Mouse (Mus musculus) embryonic facial prominence, embryonic 15.5 days (tissue): Measurements from ENCODE around the gene Cmc2. TPM values are rescaled to one million over a fixed set of nuclear protein-coding genes. Genes with fewer than 3 reads are reported as not detected.

Experiments
- ATAC-seq: fragments of 200-750 bp; cut with Nextera tagmentation; 2 replicates; pipeline ENCODE4 v1.8.0; 2017; ENCODE audit warnings: low read depth, moderate TSS enrichment; ENCODE audit not compliant: insufficient number of reproducible peaks, low FRiP score, low TSS enrichment
- H3K27ac ChIP-seq: fragments of 300-500 bp; sonication (generic); replicated peaks from 2 replicates; pipeline ENCODE4 v1.5.1; 2015; ENCODE audit warnings: mild to moderate bottlenecking, inconsistent platforms
- H3K27me3 ChIP-seq: fragments of 300-500 bp; sonication (generic); 2 replicates; pipeline ENCODE4 v1.6.1; 2015; ENCODE audit warnings: inconsistent platforms
- H3K36me3 ChIP-seq: fragments of 300-500 bp; sonication (generic); 2 replicates; pipeline ENCODE4 v1.6.1; 2015; ENCODE audit warnings: mild to moderate bottlenecking, inconsistent platforms
- H3K4me1 ChIP-seq: fragments of 300-500 bp; sonication (generic); 2 replicates; pipeline ENCODE4 v1.6.1; 2015; ENCODE audit warnings: inconsistent platforms
- H3K4me2 ChIP-seq: fragments of 300-500 bp; sonication (generic); replicated peaks from 2 replicates; pipeline ENCODE4 v1.6.1; 2015; ENCODE audit warnings: mild to moderate bottlenecking, inconsistent platforms
- H3K4me3 ChIP-seq: fragments of 300-500 bp; sonication (generic); replicated peaks from 2 replicates; pipeline ENCODE4 v1.5.1; 2015; ENCODE audit warnings: mild to moderate bottlenecking, inconsistent platforms
- H3K9ac ChIP-seq: fragments of 300-500 bp; sonication (generic); 2 replicates; pipeline ENCODE4 v1.6.1; 2015; ENCODE audit warnings: inconsistent platforms
- H3K9me3 ChIP-seq: fragments of 300-500 bp; sonication (generic); replicated peaks from 2 replicates; pipeline ENCODE4 v1.6.1; 2016; ENCODE audit warnings: inconsistent platforms
- WGBS: fragments of 180-500 bp; shearing (Covaris S2); methylation state at CpG from one replicate; pipeline ENCODE4 v1.1.7; 2015; 5-methylcytosine and 5-hydroxymethylcytosine counted together
- polyA plus RNA-seq: library from polyadenylated mRNA; unstranded; fragments of >200 nt; fragmentation: Nextera tagmentation; extraction: Ambion mirVana; gene quantifications from 2 replicates; pipeline ENCODE4 v1.2.1, GENCODE M21; 2015

The Cmc2 gene
- polyA plus RNA-seq, result 66.8 and 73.5 TPM in 2 replicates

DNA sequence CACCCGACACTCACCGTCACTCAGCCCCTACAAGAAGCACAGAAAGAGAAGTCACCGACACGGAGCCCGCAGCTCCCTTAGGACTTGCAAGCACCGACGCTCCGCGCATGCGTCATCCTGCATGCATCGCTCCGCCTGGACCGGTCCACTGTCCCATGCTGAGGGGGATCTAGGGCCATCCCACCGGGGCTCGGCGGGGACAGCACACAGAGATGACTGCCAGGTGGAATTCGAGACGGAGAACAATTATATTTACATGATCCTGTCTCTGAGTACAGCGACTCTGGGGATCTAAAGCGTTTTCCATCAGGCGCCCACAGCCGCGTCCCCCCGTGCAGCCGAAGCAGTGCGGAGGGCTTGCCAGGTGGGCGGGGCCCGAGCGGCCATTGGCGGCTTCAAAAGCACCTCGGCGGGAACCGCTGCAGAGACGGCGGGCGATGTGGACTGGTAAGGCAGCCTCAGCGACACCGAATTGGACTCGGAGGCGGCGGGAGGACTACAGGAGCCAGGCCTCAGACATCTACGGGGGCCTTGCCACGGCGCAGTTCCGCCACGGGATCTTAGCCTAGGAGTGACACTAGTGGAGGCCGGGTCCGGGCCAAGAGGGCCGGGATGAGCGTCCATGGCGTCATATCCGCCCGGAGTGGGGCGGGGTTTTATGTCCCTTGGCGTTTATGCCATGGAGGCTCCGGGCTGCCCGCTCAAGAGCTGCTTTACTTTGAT, at the start of gene Cmc2, which contains the start of gene Cenpn:
Gene Cmc2, minus strand, starts transcription at position 119 of the 723 bp plus-strand sequence.
Gene Cenpn, plus strand, starts transcription at position 394 of the 723 bp plus-strand sequence.
- Histone ChIP-seq H3K4me1 (peaks cover 17% of the 10 kb centered on the region), H3K27me3 (no peaks in the 10 kb centered on the region), H3K4me3 (peak within 1 kb of the TSS; percentile 91), H3K4me2 (peak within 1 kb of the TSS; percentile 67), H3K27ac (peak within 1 kb of the TSS; percentile 90), H3K9ac (peak within 1 kb of the TSS; percentile 80), H3K9me3 (no peaks in the 10 kb centered on the region), H3K36me3 (peaks cover 8% of the 10 kb centered on the region; the same call in 1 of the 2 replicates)
- ATAC-seq, result peak; percentile 93
- 0% methylated on average over 57 of the region's 57 CpGs for WGBS

DNA sequence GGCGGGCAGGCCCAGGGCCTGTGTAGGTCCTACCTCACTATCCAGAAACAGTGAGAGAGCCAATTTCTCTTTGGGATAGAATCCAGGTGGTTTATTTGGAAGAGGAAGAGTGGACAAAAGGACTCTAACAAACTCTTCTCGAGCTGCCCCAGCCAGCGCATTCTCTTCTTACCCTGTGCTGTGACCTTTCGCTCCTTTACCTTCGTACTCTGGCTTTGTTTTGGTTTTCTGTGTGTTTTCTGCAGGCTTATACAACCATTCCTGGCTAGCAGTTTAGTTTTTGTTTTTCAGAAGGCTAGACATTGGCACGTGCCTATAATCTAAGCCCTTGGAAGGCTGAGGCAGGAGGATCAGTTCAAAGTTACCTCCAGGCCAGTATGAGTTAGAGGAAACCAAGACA, 48.3 kb upstream of the Cmc2 start:
- Histone ChIP-seq H3K9ac (no peak overlapping the region), H3K27me3 (no peaks in the 10 kb centered on the region), H3K36me3 (no peaks in the 10 kb centered on the region), H3K27ac (no peak overlapping the region), H3K4me1 (no peaks in the 10 kb centered on the region), H3K4me2 (no peak overlapping the region), H3K9me3 (no peaks in the 10 kb centered on the region), H3K4me3 (no peak overlapping the region)
- WGBS, result 81% methylated on average over 6 of the region's 6 CpGs
- ATAC-seq, result no peak

DNA sequence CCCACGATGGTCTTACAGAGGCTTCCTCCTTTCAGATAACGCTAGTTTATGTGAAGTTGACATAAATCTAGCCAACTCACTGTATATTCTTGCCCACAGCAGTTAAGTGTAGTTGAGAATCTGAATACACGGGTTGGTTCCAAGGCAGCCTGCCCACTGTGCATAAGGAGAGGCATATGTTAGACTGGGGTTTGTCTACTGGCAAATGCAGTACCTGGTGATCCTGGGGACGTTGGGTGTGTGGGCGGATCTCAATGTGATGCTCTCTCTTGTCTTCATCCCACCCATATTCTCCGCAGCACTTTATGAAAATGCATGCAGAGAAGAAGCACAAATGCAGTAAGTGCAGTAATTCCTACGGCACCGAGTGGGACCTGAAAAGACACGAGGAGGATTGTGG, 33.2 kb upstream of the Cmc2 start:
- WGBS, result 92% methylated on average over 9 of the region's 9 CpGs

DNA sequence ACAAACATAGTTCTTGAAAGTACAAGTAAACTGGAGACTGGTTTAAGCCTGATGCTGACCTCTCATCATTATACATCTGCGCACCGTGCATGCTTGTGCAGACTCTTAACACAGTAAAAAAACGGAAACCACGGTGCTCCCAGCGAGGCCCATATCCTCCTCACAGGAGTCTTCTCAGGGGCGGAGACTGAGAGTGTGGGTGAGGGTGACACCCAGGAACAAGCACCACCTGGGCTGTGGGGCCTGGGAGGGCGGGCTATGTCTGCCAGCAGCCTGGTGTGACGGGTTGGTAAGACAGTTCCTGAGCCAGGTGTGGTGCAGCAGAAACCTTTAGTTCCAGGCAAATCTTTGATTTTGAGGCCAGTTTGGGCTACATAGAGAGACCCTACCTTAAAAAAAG, 31.2 kb upstream of the Cmc2 start:
- WGBS, result 85% methylated on average over 8 of the region's 8 CpGs
- Histone ChIP-seq H3K36me3 (peaks cover 46% of the 10 kb centered on the region), H3K4me3 (no peak overlapping the region), H3K4me1 (peaks cover 5% of the 10 kb centered on the region; the same call in 1 of the 2 replicates), H3K27ac (no peak overlapping the region), H3K9ac (no peak overlapping the region), H3K9me3 (no peaks in the 10 kb centered on the region), H3K4me2 (no peak overlapping the region), H3K27me3 (no peaks in the 10 kb centered on the region)
- ATAC-seq, result no peak

More for the DNA sequence above, 33.2 kb upstream of the Cmc2 start:
- peaks cover 59% of the 10 kb centered on the region for H3K36me3 ChIP-seq
- no peak overlapping the region for H3K9ac ChIP-seq
- no peaks in the 10 kb centered on the region for H3K9me3 ChIP-seq
- H3K27me3 ChIP-seq, result no peaks in the 10 kb centered on the region
- no peak overlapping the region for H3K27ac ChIP-seq
- H3K4me1 ChIP-seq, result peaks cover 5% of the 10 kb centered on the region; the same call in 1 of the 2 replicates
- no peak overlapping the region for H3K4me2 ChIP-seq
- no peak overlapping the region for H3K4me3 ChIP-seq
- ATAC-seq, result no peak

DNA sequence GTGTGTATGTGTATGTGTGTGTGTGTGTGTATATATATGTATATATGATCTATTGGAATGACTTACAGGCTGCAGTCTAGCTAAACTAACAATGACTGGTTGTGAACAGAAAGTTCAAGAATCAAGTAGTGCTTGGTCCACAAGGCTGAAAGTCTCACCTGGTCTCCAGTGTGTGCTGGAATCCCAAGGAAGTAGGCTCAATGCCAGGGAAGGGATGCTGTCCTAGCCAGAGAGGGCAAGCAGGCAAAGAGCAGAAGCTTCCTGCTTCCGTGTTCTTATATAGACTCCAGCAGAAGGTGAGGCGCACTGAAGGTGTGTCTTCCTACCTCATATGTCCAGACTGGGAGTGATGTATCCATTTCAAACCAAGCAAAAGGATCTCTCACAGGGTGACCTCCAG, 30.5 kb upstream of the Cmc2 start:
- peaks cover 40% of the 10 kb centered on the region for H3K36me3 ChIP-seq
- no peak overlapping the region for H3K4me3 ChIP-seq
- H3K4me1 ChIP-seq, result peaks cover 5% of the 10 kb centered on the region; the same call in 1 of the 2 replicates
- no peak overlapping the region for H3K27ac ChIP-seq
- H3K9me3 ChIP-seq, result no peaks in the 10 kb centered on the region
- WGBS, result 90% methylated on average over 2 of the region's 2 CpGs
- no peak overlapping the region for H3K4me2 ChIP-seq
- no peaks in the 10 kb centered on the region for H3K27me3 ChIP-seq
- no peak overlapping the region for H3K9ac ChIP-seq
- ATAC-seq, result no peak

DNA sequence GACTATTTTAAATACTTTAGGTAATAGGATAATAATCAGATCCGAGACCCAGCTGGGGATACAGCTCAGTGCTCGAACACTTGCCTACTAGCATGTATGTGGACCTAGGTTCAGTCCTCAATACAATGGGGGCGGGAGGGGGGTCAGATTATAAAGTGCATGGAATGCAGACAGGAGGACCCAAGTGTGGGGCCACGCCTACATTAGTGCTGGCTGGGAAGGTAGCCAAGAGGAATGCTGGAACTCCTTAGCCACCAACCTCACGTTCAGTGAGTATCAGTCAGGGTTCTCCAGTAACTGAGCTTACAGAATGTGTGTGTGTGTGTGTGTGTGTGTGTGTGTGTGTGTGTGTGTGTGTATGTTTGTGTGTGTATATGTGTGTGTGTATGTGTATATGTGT, 30.1 kb upstream of the Cmc2 start:
- H3K36me3 ChIP-seq, result peaks cover 35% of the 10 kb centered on the region
- peaks cover 5% of the 10 kb centered on the region; the same call in 1 of the 2 replicates for H3K4me1 ChIP-seq
- 44% methylated on average over 5 of the region's 5 CpGs for WGBS
- no peak overlapping the region for H3K4me3 ChIP-seq
- no peak for ATAC-seq
- H3K27me3 ChIP-seq, result no peaks in the 10 kb centered on the region
- H3K9me3 ChIP-seq, result no peaks in the 10 kb centered on the region
- no peak overlapping the region for H3K4me2 ChIP-seq
- H3K27ac ChIP-seq, result no peak overlapping the region
- no peak overlapping the region for H3K9ac ChIP-seq

DNA sequence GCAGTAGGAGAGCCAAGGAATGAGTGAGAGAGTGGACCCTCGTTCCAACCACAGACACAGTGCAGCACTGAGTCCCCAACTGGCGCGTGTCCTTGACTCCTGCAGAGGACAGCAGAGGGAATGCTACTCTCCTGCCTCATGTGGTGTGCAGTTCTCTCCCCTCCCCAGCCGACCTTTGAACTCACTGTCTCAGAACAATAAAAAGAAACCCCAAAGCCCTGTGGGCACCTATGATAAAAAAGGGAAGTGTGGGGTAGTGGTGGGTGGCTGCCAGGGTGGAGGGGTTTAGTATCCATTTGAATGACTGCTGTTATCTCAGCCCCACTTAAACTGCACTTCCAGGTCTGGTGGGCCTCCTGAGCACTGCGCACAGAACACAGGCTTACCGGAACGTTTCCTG, 26.3 kb upstream of the Cmc2 start:
- ATAC-seq, result no peak
- Histone ChIP-seq H3K9ac (no peak overlapping the region), H3K9me3 (no peaks in the 10 kb centered on the region), H3K4me1 (peaks cover 18% of the 10 kb centered on the region), H3K27me3 (no peaks in the 10 kb centered on the region), H3K4me2 (no peak overlapping the region), H3K36me3 (no peaks in the 10 kb centered on the region), H3K27ac (no peak overlapping the region), H3K4me3 (no peak overlapping the region)
- WGBS, result 85% methylated on average over 7 of the region's 7 CpGs

DNA sequence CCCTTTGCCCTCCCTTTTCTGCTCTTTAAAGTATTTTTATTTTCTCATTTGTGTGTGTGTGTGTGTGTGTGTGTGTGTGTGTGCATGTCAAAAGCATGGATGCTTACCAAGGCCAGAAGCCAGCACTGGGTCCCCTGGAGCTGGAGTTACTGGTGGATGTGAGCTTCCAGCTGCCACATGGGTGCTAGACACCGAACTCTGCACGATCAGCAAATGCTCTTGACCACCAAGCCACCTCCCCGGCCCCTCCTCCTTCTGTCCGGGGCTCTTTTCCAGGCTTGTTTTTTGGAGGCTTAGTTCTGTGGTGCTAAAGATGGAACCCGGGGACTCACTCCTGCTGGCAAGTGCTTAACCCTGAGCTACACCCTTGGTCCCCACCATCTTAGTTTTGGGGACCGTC, 25.6 kb upstream of the Cmc2 start:
- Histone ChIP-seq H3K36me3 (no peaks in the 10 kb centered on the region), H3K9ac (no peak overlapping the region), H3K4me3 (no peak overlapping the region), H3K4me1 (peaks cover 18% of the 10 kb centered on the region), H3K27me3 (no peaks in the 10 kb centered on the region), H3K4me2 (no peak overlapping the region), H3K27ac (no peak overlapping the region), H3K9me3 (no peaks in the 10 kb centered on the region)
- WGBS, result 87% methylated on average over 6 of the region's 6 CpGs
- ATAC-seq, result no peak

DNA sequence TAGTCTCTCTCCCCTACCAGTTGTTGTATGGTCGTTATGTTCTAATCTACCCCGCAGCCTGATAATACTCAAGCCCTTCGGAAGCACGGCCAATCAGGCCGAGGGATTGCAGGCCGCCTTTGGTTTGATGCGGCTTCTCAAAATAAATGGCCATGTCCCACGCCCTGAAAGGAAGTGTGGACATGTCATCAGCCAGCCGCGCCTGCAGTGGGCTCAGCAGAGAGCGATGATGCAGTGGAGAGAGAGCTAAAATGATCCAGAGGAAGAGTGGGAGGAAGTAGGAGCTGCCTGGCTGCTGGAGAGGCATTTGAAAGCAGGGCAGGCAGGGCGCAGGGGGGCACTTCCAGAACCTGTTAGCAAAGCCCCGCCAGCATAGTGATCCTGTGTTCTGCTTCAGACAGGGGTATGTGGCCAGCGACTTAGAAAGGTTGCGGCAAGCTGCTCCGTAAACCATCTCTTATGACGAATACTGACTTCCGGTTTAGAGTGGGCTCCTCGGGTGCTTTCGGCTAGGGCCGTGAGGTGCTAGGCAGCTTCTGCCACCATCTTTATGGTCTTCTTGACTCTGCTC, 25.1 kb upstream of the Cmc2 start:
- Histone ChIP-seq H3K9me3 (no peaks in the 10 kb centered on the region), H3K27ac (no peak overlapping the region), H3K27me3 (no peaks in the 10 kb centered on the region), H3K4me2 (no peak overlapping the region), H3K9ac (no peak overlapping the region), H3K36me3 (no peaks in the 10 kb centered on the region), H3K4me3 (no peak overlapping the region), H3K4me1 (peaks cover 17% of the 10 kb centered on the region)
- no peak for ATAC-seq
- WGBS, result 79% methylated on average over 21 of the region's 21 CpGs

DNA sequence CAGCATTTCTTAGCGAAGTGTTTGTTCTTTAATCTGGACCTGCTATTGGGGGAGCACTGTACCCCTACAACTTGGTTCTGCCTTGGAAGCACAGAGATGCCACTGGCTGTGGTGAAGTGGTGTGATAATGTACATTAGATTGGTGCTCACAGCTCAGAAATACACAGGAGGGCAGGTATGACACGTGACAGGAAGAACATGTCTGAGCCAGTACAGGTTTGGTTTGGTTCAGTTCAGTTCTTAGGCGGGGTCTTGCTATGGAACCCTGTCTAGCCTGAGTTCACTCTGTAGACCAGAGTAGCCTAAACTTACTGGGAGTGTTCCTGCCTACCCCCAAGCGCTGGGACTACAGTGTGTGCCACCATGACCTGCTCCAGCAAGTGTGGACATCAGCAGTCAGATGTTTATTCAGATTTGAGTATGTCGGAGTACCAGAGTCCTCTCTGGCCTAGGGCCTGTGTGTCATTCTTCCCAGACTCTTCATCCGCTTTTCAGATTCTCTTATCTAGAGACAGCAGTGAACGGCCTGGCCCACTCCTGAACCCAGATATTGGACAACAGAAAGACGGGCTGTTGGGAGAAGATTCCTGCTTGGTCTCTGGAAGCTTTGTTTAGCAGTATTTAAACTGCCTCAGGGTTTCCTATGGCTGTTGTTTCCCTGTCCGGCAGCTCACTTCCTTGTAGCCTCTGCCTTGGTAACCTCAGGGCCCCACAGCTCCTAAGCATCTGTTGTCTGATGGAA, 24.1 kb upstream of the Cmc2 start:
- Histone ChIP-seq H3K4me1 (peaks cover 13% of the 10 kb centered on the region), H3K27me3 (no peaks in the 10 kb centered on the region), H3K9ac (no peak overlapping the region), H3K4me2 (no peak overlapping the region), H3K36me3 (no peaks in the 10 kb centered on the region), H3K9me3 (no peaks in the 10 kb centered on the region), H3K4me3 (no peak overlapping the region), H3K27ac (no peak overlapping the region)
- 74% methylated on average over 9 of the region's 9 CpGs for WGBS
- no peak for ATAC-seq

DNA sequence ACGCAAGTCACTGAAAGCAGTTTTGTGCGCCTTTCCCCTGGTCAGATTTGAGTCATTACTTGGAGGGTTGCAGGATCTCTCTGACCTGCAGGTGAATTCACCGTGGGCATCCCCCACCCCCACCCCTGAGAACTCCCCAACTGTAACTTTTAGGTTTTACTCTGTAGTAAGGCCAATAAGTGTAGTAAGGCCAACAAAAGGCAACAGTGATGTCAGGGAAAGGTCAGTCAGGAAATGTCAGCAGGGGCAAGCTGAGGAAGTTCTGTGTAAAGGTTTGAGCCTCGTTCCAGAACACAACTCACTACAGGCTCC, 23.1 kb upstream of the Cmc2 start:
- peak overlapping the region; percentile 2; the same call in 1 of the 2 replicates for H3K9ac ChIP-seq

More for the DNA sequence above, 23.1 kb upstream of the Cmc2 start:
- Histone ChIP-seq H3K4me3 (peak overlapping the region; percentile 95), H3K9me3 (no peaks in the 10 kb centered on the region), H3K36me3 (no peaks in the 10 kb centered on the region), H3K27ac (no peak overlapping the region), H3K4me2 (peak overlapping the region; percentile 96), H3K4me1 (peaks cover 13% of the 10 kb centered on the region), H3K27me3 (no peaks in the 10 kb centered on the region)
- no peak for ATAC-seq
- 9% methylated on average over 4 of the region's 4 CpGs for WGBS
